Mouse (Mus musculus) lung, embryonic 15.5 days (tissue): Measurements from ENCODE around the gene Limd2. TPM values are rescaled to one million over a fixed set of nuclear protein-coding genes. Genes with fewer than 3 reads are reported as not detected.

Experiments
- ATAC-seq: fragments of 200-750 bp; cut with Nextera tagmentation; 2 replicates; pipeline ENCODE4 v1.8.0; 2017; ENCODE audit warnings: moderate number of reproducible peaks, borderline replicate concordance; ENCODE audit not compliant: low FRiP score, low TSS enrichment; ENCODE audit errors: extremely low read depth
- H3K27ac ChIP-seq: fragments of 300-500 bp; sonication (generic); 2 replicates; pipeline ENCODE4 v1.5.1; 2015; ENCODE audit warnings: moderate library complexity, mild to moderate bottlenecking, inconsistent platforms
- H3K27me3 ChIP-seq: fragments of 300-500 bp; sonication (generic); 2 replicates; pipeline ENCODE4 v1.6.1; 2015; ENCODE audit warnings: inconsistent platforms
- H3K36me3 ChIP-seq: fragments of 300-500 bp; sonication (generic); 2 replicates; pipeline ENCODE4 v1.6.1; 2015; ENCODE audit warnings: inconsistent platforms
- H3K4me1 ChIP-seq: fragments of 300-500 bp; sonication (generic); 2 replicates; pipeline ENCODE4 v1.6.1; 2015; ENCODE audit warnings: inconsistent platforms
- H3K4me2 ChIP-seq: fragments of 300-500 bp; sonication (generic); 2 replicates; pipeline ENCODE4 v1.6.1; 2015; ENCODE audit warnings: inconsistent platforms, mild to moderate bottlenecking, moderate library complexity
- H3K4me3 ChIP-seq: fragments of 300-500 bp; sonication (generic); 2 replicates; pipeline ENCODE4 v1.5.1; 2015; ENCODE audit warnings: mild to moderate bottlenecking, inconsistent platforms
- H3K9ac ChIP-seq: fragments of 300-500 bp; sonication (generic); 2 replicates; pipeline ENCODE4 v1.6.1; 2015; ENCODE audit warnings: inconsistent platforms
- H3K9me3 ChIP-seq: fragments of 300-500 bp; sonication (generic); 2 replicates; pipeline ENCODE4 v1.6.1; 2016; ENCODE audit warnings: inconsistent platforms
- WGBS: fragments of 180-500 bp; shearing (Covaris S2); methylation state at CpG from one replicate; pipeline ENCODE4 v1.1.7; 2015; 5-methylcytosine and 5-hydroxymethylcytosine counted together
- polyA plus RNA-seq: library from polyadenylated mRNA; unstranded; fragments of >200 nt; fragmentation: Nextera tagmentation; extraction: Ambion mirVana; gene quantifications from 2 replicates; pipeline ENCODE4 v1.2.1, GENCODE M21; 2015

Limd2 gene
- polyA plus RNA-seq, 1 experiment from 2014 or later, result 237 TPM

- H3K27ac ChIP-seq, result peak overlapping the region; percentile 61; the same call in 1 of the 2 replicates
These were observed 4.0 kb upstream of the Limd2 start for GRCm38 (mm10) chr11:106164601-106165180.

DNA sequence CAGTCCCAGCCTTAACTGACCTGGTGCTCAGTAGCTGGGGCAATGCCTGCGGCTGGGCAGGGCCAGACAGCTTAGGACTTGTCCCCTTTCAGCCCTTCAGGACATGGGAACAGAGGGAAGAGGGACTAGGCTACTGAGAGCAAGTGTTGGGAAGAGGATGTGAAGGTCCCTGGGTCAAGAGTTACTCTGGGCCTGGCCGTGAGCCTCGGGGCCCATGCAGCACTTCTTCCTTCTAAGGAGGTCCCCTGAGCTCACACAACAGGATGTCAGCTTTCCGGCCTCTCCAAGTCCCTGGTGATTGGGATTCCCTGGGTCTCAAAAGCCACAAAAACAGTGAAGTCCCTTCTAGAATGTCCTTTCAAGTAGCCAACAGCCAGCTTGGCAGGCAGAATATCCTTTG is 2.9 kb upstream of the Limd2 start:
- no peaks in the 10 kb centered on the region for H3K27me3 ChIP-seq
- H3K4me2 ChIP-seq, result no peak overlapping the region
- peaks cover 17% of the 10 kb centered on the region; the same call in 1 of the 2 replicates for H3K36me3 ChIP-seq
- H3K9me3 ChIP-seq, result no peaks in the 10 kb centered on the region
- H3K27ac ChIP-seq, result peak overlapping the region; percentile 61
- ATAC-seq, result no peak
- H3K4me3 ChIP-seq, result no peak overlapping the region
- H3K4me1 ChIP-seq, result peaks cover 20% of the 10 kb centered on the region
- H3K9ac ChIP-seq, result no peak overlapping the region
- 73% methylated on average over 4 of the region's 4 CpGs for WGBS

More at GRCm38 (mm10) chr11:106164601-106165180, 4.0 kb upstream of the Limd2 start:
- H3K9ac ChIP-seq, result no peak overlapping the region
- ATAC-seq, result no peak
- H3K27me3 ChIP-seq, result no peaks in the 10 kb centered on the region
- H3K4me1 ChIP-seq, result peaks cover 12% of the 10 kb centered on the region
- H3K4me3 ChIP-seq, result no peak overlapping the region
- no peak overlapping the region for H3K4me2 ChIP-seq
- no peaks in the 10 kb centered on the region for H3K9me3 ChIP-seq
- 88% methylated on average over 16 of the region's 16 CpGs for WGBS
- H3K36me3 ChIP-seq, result peaks cover 21% of the 10 kb centered on the region

GRCm38 (mm10) chr11:106162237-106162636 is 1.6 kb upstream of the Limd2 start:
- no peak overlapping the region for H3K9ac ChIP-seq
- H3K36me3 ChIP-seq, result peaks cover 20% of the 10 kb centered on the region
- peaks cover 29% of the 10 kb centered on the region for H3K4me1 ChIP-seq
- H3K27ac ChIP-seq, result no peak overlapping the region
- WGBS, result 87% methylated on average over 2 of the region's 2 CpGs
- ATAC-seq, result no peak
- H3K27me3 ChIP-seq, result no peaks in the 10 kb centered on the region
- no peak overlapping the region for H3K4me3 ChIP-seq
- no peak overlapping the region for H3K4me2 ChIP-seq
- H3K9me3 ChIP-seq, result no peaks in the 10 kb centered on the region

DNA sequence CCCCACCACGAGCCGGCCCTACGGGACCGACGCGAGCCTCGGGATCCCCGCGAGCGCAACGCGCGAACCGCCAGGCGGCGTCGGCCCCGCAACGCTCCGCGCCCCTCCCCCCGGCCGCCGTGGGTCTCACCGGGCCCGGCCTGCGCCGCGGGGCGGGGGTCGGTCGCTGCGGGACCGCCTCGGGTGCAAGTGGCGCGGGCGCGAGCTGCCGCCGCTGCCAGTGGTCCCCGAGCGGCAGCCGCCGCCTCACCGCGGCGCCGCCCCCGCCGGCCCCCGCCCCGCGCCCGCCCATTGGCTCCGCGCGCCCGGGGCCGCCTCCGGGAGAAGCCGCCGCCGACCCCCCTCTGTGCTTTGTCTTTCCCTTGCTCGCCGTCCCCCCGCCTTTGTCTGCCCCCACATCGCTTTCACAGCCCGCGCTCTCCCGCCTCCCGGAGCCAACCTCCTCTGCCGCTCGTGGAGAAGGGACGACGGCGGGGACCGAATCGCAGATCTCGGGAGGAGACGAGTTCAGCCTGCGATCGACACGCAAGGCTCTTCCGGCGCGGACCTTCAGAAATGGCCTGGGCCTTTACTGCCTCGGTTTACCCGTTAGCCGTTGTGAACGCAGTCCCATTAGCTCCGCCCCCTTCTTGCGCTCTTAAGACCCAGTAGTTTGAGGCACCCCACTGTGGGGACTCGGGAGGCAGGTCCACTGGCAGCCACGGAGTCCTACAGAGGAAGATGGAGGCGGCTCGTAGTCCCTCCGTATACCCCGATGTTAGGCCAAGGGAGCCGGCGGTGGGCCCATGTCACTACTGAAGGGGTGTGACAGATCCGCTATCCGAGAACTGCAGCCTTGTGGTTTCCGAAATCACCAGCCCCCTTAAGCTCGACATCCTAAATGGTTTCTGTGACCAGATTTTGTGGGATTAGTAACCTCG is 479 bp downstream of the Limd2 start:
- Histone ChIP-seq H3K27ac (peak overlapping the region; percentile 92), H3K4me2 (peak overlapping the region; percentile 75), H3K4me1 (peaks cover 29% of the 10 kb centered on the region), H3K27me3 (no peaks in the 10 kb centered on the region), H3K36me3 (peaks cover 33% of the 10 kb centered on the region), H3K4me3 (peak overlapping the region; percentile 94), H3K9ac (peak overlapping the region; percentile 94), H3K9me3 (no peaks in the 10 kb centered on the region)
- peak; percentile 83 for ATAC-seq
- 1% methylated on average over 66 of the region's 106 CpGs for WGBS

GRCm38 (mm10) chr11:106159216-106159920 is 1.3 kb downstream of the Limd2 start:
- peaks cover 41% of the 10 kb centered on the region for H3K36me3 ChIP-seq
- H3K4me2 ChIP-seq, result peak overlapping the region; percentile 75
- H3K4me1 ChIP-seq, result peaks cover 29% of the 10 kb centered on the region
- peak; percentile 49 for ATAC-seq
- peak overlapping the region; percentile 94 for H3K9ac ChIP-seq
- H3K9me3 ChIP-seq, result no peaks in the 10 kb centered on the region
- H3K27me3 ChIP-seq, result no peaks in the 10 kb centered on the region
- peak overlapping the region; percentile 92 for H3K27ac ChIP-seq
- H3K4me3 ChIP-seq, result peak overlapping the region; percentile 94
- WGBS, result under 1% methylated on average over 25 of the region's 25 CpGs

- H3K4me3 ChIP-seq, result peak overlapping the region; percentile 94
- H3K4me2 ChIP-seq, result peak overlapping the region; percentile 75
- no peaks in the 10 kb centered on the region for H3K27me3 ChIP-seq
- 28% methylated on average over 9 of the region's 9 CpGs for WGBS
- peak overlapping the region; percentile 94 for H3K9ac ChIP-seq
- H3K36me3 ChIP-seq, result peaks cover 46% of the 10 kb centered on the region
- H3K4me1 ChIP-seq, result peaks cover 27% of the 10 kb centered on the region
- H3K27ac ChIP-seq, result peak overlapping the region; percentile 92
- no peak; the same call in 1 of the 2 replicates for ATAC-seq
- H3K9me3 ChIP-seq, result no peaks in the 10 kb centered on the region
These were observed 1.8 kb downstream of the Limd2 start for GRCm38 (mm10) chr11:106158930-106159215.

DNA sequence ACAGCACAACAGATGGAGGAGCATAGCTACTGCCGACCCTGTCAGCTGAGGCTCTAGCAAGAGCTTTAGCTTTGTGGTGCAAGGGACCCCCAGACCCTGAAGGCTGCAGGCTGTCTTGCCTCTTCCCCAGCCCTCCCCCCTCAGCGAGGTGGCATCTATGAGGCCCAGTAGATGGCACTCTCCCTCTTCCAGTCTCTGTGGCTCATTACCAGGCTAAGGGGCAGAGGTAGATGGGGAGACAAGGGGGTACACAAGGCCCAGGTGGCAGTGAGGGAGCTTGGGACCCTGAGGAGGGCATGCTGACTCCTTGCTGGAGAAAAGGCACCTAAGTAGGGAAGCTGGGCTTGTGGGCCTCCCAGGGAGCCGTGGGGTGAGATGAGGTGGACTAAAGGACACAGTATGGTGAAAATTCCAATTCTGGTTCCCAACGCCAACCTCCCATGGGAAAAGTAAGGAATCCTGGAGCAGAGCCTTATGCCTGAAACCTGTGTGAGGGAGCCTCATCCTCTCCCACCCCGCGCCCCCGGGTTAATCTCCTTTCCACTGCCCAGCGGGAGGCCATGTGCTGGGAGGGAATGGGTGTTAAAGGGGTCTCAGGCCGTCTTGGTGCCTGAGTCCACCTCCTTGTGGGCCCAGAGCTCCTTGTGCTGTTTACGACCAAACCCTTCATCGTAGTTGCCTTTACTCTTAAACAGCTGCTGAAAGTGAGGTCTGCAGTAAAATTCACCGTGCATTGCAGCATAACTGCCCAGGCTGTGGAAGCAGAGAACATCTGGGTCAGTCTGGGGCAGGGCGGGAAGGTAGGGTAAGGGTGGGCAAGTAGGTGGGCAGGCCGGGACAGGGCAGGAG is 2.4 kb downstream of the Limd2 start:
- Histone ChIP-seq H3K9ac (peak overlapping the region; percentile 94), H3K27me3 (no peaks in the 10 kb centered on the region), H3K36me3 (peaks cover 50% of the 10 kb centered on the region), H3K4me1 (peaks cover 26% of the 10 kb centered on the region), H3K4me3 (peak overlapping the region; percentile 94), H3K9me3 (no peaks in the 10 kb centered on the region), H3K4me2 (peak overlapping the region; percentile 75), H3K27ac (peak overlapping the region; percentile 92)
- no peak for ATAC-seq
- WGBS, result 64% methylated on average over 14 of the region's 14 CpGs

DNA sequence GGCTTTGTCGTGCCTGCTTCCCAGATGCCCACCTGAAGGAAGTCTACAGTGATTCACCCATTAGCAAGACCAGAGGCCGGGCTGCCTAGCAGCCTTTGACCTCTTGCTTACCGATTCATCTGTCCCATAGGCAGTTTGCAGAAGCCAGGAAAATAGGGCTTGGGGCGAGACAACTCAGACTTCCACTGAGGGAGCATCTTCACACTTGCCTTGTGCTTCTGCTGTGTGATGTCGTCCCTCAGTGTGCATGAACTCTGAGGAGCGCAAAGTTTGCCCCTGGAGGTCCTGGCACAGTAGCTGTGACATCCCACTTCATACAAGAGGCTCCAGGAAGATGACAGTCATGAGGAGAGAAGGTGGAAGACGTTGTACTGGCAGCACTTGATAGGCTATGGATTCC is 3.5 kb downstream of the Limd2 start:
- H3K27me3 ChIP-seq, result no peaks in the 10 kb centered on the region
- ATAC-seq, result no peak
- WGBS, result 84% methylated on average over 7 of the region's 7 CpGs
- H3K36me3 ChIP-seq, result peaks cover 55% of the 10 kb centered on the region
- no peak overlapping the region for H3K4me3 ChIP-seq
- H3K4me2 ChIP-seq, result no peak overlapping the region
- H3K4me1 ChIP-seq, result peaks cover 26% of the 10 kb centered on the region
- H3K9me3 ChIP-seq, result no peaks in the 10 kb centered on the region
- H3K27ac ChIP-seq, result no peak overlapping the region
- no peak overlapping the region for H3K9ac ChIP-seq

GRCm38 (mm10) chr11:106156257-106156656 is 4.4 kb downstream of the Limd2 start:
- Histone ChIP-seq H3K36me3 (peaks cover 64% of the 10 kb centered on the region), H3K4me2 (no peak overlapping the region), H3K9me3 (no peaks in the 10 kb centered on the region), H3K27ac (no peak overlapping the region), H3K27me3 (no peaks in the 10 kb centered on the region), H3K4me3 (no peak overlapping the region), H3K9ac (no peak overlapping the region), H3K4me1 (peaks cover 24% of the 10 kb centered on the region)
- no peak for ATAC-seq
- 59% methylated on average over 1 of the region's 1 CpGs for WGBS

DNA sequence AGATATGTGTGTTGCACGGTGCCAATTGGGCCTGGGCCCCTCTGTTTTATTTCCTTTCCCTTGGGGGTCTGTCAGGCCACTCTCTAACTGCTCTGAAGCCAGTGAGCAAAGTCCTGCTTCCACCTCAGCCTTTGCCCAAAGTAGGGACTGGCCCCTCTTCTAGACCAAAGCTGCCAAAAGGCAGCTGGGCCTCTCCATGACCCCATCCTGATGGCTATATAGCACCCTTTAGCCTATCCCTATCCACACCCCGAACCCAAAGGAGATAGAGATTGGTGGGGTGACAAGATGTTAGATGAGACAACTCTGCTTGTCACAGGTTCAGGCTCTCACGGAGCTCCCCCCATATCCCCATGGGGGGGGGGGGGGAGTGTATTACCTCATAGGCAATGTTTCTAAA is 4.9 kb downstream of the Limd2 start:
- Histone ChIP-seq H3K4me1 (peaks cover 19% of the 10 kb centered on the region), H3K27ac (no peak overlapping the region), H3K9me3 (no peaks in the 10 kb centered on the region), H3K4me2 (no peak overlapping the region), H3K9ac (no peak overlapping the region), H3K27me3 (no peaks in the 10 kb centered on the region), H3K4me3 (no peak overlapping the region), H3K36me3 (peaks cover 69% of the 10 kb centered on the region)
- no peak for ATAC-seq
- whole genome bisulfite sequencing, result 56% methylated on average over 3 of the region's 3 CpGs

DNA sequence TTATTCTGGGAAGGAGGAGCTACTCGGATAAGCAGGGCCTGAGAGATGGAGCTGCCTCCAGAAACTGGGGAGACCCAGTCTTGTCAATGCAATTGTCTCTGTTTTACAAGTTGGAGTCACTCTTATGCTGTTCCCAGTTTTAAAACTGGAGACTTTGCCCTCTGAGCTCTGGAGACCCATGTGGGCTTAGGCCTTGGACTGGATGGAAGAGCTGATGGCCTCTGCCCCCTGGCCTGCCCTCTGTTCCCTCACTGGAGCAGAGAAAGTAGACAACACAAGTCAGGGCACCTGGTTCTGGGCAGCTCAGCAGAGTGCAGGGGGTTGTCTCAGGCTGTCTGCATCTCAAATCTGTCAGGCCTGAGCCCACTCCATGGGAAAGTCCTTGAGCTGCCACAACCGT is 5.9 kb downstream of the Limd2 start:
- 59% methylated on average over 2 of the region's 2 CpGs for WGBS
- peaks cover 79% of the 10 kb centered on the region for H3K36me3 ChIP-seq
- no peak overlapping the region for H3K4me2 ChIP-seq
- no peak for ATAC-seq
- no peak overlapping the region for H3K4me3 ChIP-seq
- no peaks in the 10 kb centered on the region for H3K9me3 ChIP-seq
- H3K27me3 ChIP-seq, result no peaks in the 10 kb centered on the region
- H3K9ac ChIP-seq, result no peak overlapping the region
- peaks cover 16% of the 10 kb centered on the region for H3K4me1 ChIP-seq
- H3K27ac ChIP-seq, result no peak overlapping the region
